Mouse (Mus musculus) cerebellum, postnatal 4 days (tissue): ENCODE measurements at regions not wholly inside any gene's neighbourhood (a gene's known extent, or its start where the extent isn't known, plus 50 kb on each side); places are given as distances from the start of the nearest gene placed in this dataset.

Source experiments
- DNase-seq, 2 experiments: peaks; one replicate each; pipeline ENCODE4 v3.0.0; 2022; ENCODE audit warnings: low spot score in 2 of 2, mixed read lengths in 1 of 2

- DNase-seq, result no peak
Measured at GRCm38 (mm10) chr16:70621750-70622149, 308.0 kb downstream of the Gbe1 start.

GRCm38 (mm10) chr16:70643630-70644264, 330.0 kb downstream of the Gbe1 start:
- DNase-seq, result no peak

GRCm38 (mm10) chr16:70644695-70645279, 331.0 kb downstream of the Gbe1 start:
- DNase-seq, result no peak

- no peak for DNase-seq
Measured at GRCm38 (mm10) chr16:70654429-70655081, 340.8 kb downstream of the Gbe1 start.

- DNase-seq, result no peak
Measured at GRCm38 (mm10) chr16:70689826-70690225, 376.1 kb downstream of the Gbe1 start.

- peak in 1 of 2 experiments; percentile 21 for DNase-seq
Measured at GRCm38 (mm10) chr16:70724722-70725284, 411.1 kb downstream of the Gbe1 start.

GRCm38 (mm10) chr16:70725291-70725801, 411.6 kb downstream of the Gbe1 start:
- peak in 1 of 2 experiments; percentile 8 for DNase-seq

- no peak for DNase-seq
Measured at GRCm38 (mm10) chr16:70733016-70733415, 419.3 kb downstream of the Gbe1 start.

GRCm38 (mm10) chr16:70740046-70740445, 426.3 kb downstream of the Gbe1 start:
- no peak for DNase-seq

GRCm38 (mm10) chr16:70754228-70754627, 440.5 kb downstream of the Gbe1 start:
- DNase-seq, result no peak

GRCm38 (mm10) chr16:70798061-70798460, 484.3 kb downstream of the Gbe1 start:
- no peak for DNase-seq

GRCm38 (mm10) chr16:70803549-70803948, 489.8 kb downstream of the Gbe1 start:
- DNase-seq, result no peak

GRCm38 (mm10) chr16:70825910-70826309, 512.2 kb downstream of the Gbe1 start:
- DNase-seq, result no peak

- DNase-seq, result no peak
Measured at GRCm38 (mm10) chr16:70835006-70835405, 521.3 kb downstream of the Gbe1 start.

GRCm38 (mm10) chr16:70838139-70838538, 524.4 kb downstream of the Gbe1 start:
- DNase-seq, result no peak

- DNase-seq, result peak in 1 of 2 experiments; percentile 4
Measured at GRCm38 (mm10) chr16:70868241-70868640, 554.5 kb downstream of the Gbe1 start.

- no peak for DNase-seq
Measured at GRCm38 (mm10) chr16:70869205-70869604, 555.5 kb downstream of the Gbe1 start.

GRCm38 (mm10) chr16:70874080-70874479, 560.3 kb downstream of the Gbe1 start:
- no peak for DNase-seq

- no peak for DNase-seq
Measured at GRCm38 (mm10) chr16:70880678-70881077, 566.9 kb downstream of the Gbe1 start.

- no peak for DNase-seq
Measured at GRCm38 (mm10) chr16:70881098-70881850, 567.5 kb downstream of the Gbe1 start.

- DNase-seq, result no peak
Measured at GRCm38 (mm10) chr16:70900085-70900484, 586.3 kb downstream of the Gbe1 start.

- no peak for DNase-seq
Measured at GRCm38 (mm10) chr16:70920047-70920446, 606.3 kb downstream of the Gbe1 start.
